Mouse (Mus musculus): ENCODE measurements at regions not wholly inside any gene's neighbourhood (a gene's known extent, or its start where the extent isn't known, plus 50 kb on each side); places are given as distances from the start of the nearest gene placed in this dataset.

GRCm38 (mm10) chr4:53219351-53219750 lies 59.7 kb upstream of the Abca1 start:
- DNase-seq (ENCODE audit: low read depth, low spot score): peak; percentile 51

- DNase-seq (ENCODE audit: low read depth, low spot score): no peak
Observed at GRCm38 (mm10) chr4:53218752-53219151, 59.1 kb upstream of the Abca1 start.

- DNase-seq (ENCODE audit: low read depth, low spot score): no peak
Observed at GRCm38 (mm10) chr4:53218291-53218640, 58.6 kb upstream of the Abca1 start.

- DNase-seq (ENCODE audit: low read depth, low spot score): peak; percentile 82
Observed at GRCm38 (mm10) chr4:53217608-53218290, 58.1 kb upstream of the Abca1 start.

- no peak for DNase-seq (ENCODE audit: low read depth, low spot score)
Observed at GRCm38 (mm10) chr4:53212541-53212940, 52.8 kb upstream of the Abca1 start.

GRCm38 (mm10) chr4:53210685-53211084 lies 51.0 kb upstream of the Abca1 start:
- no peak for DNase-seq (ENCODE audit: low read depth, low spot score)

All from ZHBTc4 (cell line).